Mouse (Mus musculus): ENCODE results near the gene Ate1.

DNA sequence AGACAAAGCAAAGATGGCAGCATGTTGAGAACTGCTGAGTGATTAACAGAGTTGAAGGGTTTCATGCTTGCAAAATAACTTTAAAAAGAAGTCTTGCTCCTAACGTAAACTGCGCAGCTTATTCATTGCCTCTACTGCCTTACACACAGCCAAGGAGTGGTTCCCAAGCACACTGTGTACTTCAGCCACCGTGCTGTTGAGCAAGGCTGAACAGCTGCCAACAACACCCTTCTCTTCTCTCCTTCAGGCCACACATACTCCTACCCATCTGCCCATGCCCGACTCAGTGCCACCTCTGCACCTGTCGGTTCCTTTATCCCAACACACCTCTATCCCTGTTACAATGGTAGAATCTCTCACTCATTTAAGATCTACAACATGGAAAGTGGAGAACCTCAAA, 17.2 kb downstream of the Ate1 start:
- TF ChIP-seq GATA1 (IDR thresholded peaks at IDR 0.05; ENCODE audit: low read length) (no peak), TAL1 (IDR thresholded peaks at IDR 0.05; ENCODE audit: low read length) (no peak)
